Mouse (Mus musculus) frontal cortex, postnatal 14 days (tissue): ENCODE measurements around the gene Ddah2.

Source experiments
- DNase-seq, 2 experiments: peaks; one replicate each; pipeline ENCODE4 v3.0.0; 2022; ENCODE audit warnings: low spot score in 2 of 2

Ddah2 gene

GRCm38 (mm10) chr17:35058911-35059892 is at the start of gene Ddah2:
TSS of gene Ddah2 (plus strand) at chr17:35059035.
- DNase-seq: peak; percentile 72 to 73

- DNase-seq: no peak
These were observed 49.2 kb upstream of the Ddah2 start for GRCm38 (mm10) chr17:35009586-35009985.

- no peak for DNase-seq
These were observed 47.4 kb upstream of the Ddah2 start for GRCm38 (mm10) chr17:35011440-35011839.

- no peak for DNase-seq
These were observed 46.4 kb upstream of the Ddah2 start for GRCm38 (mm10) chr17:35012430-35012829.

GRCm38 (mm10) chr17:35013221-35013620 is 45.6 kb upstream of the Ddah2 start:
- DNase-seq: no peak

- no peak for DNase-seq
These were observed 43.5 kb upstream of the Ddah2 start for GRCm38 (mm10) chr17:35015296-35015695.

GRCm38 (mm10) chr17:35016376-35016775 is 42.5 kb upstream of the Ddah2 start, which contains the start of gene Vwa7:
TSS of gene Vwa7 (plus strand) at chr17:35016579.
- DNase-seq: no peak

- DNase-seq: no peak
These were observed 41.8 kb upstream of the Ddah2 start for GRCm38 (mm10) chr17:35016791-35017705.

- no peak for DNase-seq
These were observed 41.2 kb upstream of the Ddah2 start for GRCm38 (mm10) chr17:35017706-35018030.

GRCm38 (mm10) chr17:35018171-35018570 is 40.7 kb upstream of the Ddah2 start:
- no peak for DNase-seq

GRCm38 (mm10) chr17:35019894-35020293 is 38.9 kb upstream of the Ddah2 start:
- no peak for DNase-seq

- DNase-seq: no peak
These were observed 38.3 kb upstream of the Ddah2 start for GRCm38 (mm10) chr17:35020551-35020950.

GRCm38 (mm10) chr17:35021163-35021808 is 37.5 kb upstream of the Ddah2 start:
- DNase-seq: peak; percentile 70 to 81

- DNase-seq: no peak
These were observed 36.9 kb upstream of the Ddah2 start for GRCm38 (mm10) chr17:35021842-35022477.

- DNase-seq: no peak
These were observed 36.2 kb upstream of the Ddah2 start for GRCm38 (mm10) chr17:35022541-35023060.

GRCm38 (mm10) chr17:35023221-35023620 is 35.6 kb upstream of the Ddah2 start:
- no peak for DNase-seq

- DNase-seq: no peak
These were observed 35.1 kb upstream of the Ddah2 start for GRCm38 (mm10) chr17:35023756-35024155.

GRCm38 (mm10) chr17:35024261-35024660 is 34.6 kb upstream of the Ddah2 start:
- DNase-seq: no peak

GRCm38 (mm10) chr17:35024691-35025488 is 33.9 kb upstream of the Ddah2 start:
- DNase-seq: no peak

GRCm38 (mm10) chr17:35026206-35026605 is 32.6 kb upstream of the Ddah2 start:
- DNase-seq: no peak
